Mouse (Mus musculus) hematopoietic stem cell, adult 5-6 weeks (primary cell): ENCODE results near the gene Zbed4. TPM values are rescaled to one million over a fixed set of nuclear protein-coding genes. Genes with fewer than 3 reads are reported as not detected.
"Not testable (repeated sequence)": the region's sequence is repeated elsewhere in the genome, so short reads cannot be mapped to it uniquely, and the experiment has no call there.

Experiments used
- ATAC-seq, 2 experiments: fragments of 125-278 bp in 1 of 2; replicated peaks in 1 of 2; 2 replicates each; pipeline ENCODE4 v1.8.0; 2016 to 2017; ENCODE audit warnings: inconsistent platforms in 2 of 2, mild to moderate bottlenecking in 2 of 2, moderate number of reproducible peaks in 2 of 2, low read depth in 1 of 2, moderate TSS enrichment in 1 of 2; ENCODE audit not compliant: low FRiP score in 2 of 2, poor library complexity in 2 of 2, severe bottlenecking in 2 of 2, insufficient read depth in 1 of 2, low TSS enrichment in 1 of 2
- total RNA-seq: library from RNA; stranded (forward); fragments of 172-1452, 232-1000 nt; gene quantifications from 2 replicates; pipeline ENCODE4 v1.2.3, GENCODE M21; 2017

Gene Zbed4
- total RNA-seq, 1 experiment from 2014 or later: 35.7 TPM

DNA sequence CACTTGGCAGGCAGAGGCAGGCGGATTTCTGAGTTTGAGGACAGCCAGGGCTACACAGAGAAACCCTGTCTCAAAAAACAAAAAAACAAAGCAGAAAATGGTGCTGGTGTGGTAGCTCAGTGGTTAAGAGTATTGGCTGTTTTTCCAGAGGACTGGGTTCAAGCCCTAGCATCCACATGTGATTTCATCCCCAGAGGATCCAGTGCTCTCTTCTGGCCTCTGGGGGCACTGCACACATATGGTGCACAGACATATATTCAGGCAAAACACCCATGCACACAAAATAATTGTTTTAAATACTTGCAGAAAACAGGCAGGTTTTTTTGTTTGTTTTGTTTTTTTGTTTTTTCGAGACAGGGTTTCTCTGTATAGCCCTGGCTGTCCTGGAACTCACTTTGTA is 14.7 kb downstream of the Zbed4 start:
- not testable (repeated sequence) for ATAC-seq

DNA sequence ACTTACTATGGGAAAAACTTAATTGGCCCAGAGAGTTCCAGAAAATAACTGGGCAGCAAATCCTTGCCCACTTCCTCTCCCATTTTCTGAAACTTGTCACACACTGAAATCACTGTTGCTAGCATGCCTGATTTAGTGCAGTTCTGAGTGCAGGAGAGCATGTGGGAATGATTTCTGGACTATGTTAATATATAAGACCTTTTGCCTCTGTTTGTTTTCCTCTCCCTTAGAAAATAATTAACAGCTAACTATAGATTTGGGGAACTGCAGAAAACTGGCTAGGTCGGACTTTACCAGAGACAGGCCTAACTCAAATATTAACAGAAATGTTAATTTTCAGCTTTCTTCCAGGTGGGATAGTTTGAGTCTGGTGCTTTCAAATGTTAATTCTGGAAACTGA is 17.1 kb downstream of the Zbed4 start:
- no peak for ATAC-seq

DNA sequence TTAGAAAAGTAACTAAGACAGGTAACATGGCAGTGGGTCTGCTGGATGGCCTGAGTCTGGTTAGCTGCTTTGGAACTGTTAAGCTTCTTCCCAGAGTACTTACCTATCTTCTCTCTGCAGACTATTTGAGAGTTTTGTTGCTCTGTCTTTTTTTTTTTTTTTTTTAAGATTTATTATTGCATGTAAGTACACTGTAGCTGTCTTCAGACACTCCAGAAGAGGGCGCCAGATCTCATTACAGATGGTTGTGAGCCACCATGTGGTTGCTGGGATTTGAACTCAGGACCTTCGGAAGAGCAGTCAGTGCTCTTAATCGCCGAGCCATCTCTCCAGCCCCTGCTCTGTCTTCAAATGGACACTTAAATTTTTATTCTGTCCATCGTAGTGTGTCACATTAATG is 23.2 kb downstream of the Zbed4 start:
- not testable (repeated sequence) for ATAC-seq

DNA sequence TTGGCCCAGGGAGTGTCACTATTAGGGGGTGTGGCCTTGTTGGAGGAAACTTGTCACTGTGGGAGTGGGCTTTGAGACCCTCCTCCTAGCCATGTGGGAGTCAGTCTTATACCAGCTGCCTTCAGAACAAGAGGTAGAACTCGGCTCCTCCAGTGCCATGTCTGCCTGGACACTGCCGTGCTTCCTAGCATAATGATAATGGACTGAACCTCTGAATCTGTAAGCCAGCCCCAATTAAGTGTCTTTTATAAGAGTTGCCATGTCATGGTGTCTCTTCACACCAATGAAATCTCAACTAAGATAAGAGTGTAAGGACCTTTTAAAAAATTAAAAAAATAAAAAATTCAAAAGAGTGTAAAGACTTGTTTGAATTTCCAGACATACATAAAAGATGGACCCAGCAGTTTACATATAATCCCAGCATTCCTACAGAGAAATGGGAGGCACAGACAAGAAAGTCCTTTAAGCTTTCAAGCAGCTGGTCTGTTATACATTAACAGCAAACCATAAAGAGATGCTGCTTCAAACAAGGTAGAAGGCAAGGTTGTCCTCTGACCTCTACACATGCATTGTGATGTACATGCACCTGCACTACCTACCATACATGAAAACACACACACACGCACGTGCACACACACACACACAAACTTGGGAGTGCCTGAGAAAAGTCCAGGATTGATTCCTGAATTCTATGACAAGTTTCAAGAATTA is 40.8 kb downstream of the Zbed4 start:
- ATAC-seq: no peak

DNA sequence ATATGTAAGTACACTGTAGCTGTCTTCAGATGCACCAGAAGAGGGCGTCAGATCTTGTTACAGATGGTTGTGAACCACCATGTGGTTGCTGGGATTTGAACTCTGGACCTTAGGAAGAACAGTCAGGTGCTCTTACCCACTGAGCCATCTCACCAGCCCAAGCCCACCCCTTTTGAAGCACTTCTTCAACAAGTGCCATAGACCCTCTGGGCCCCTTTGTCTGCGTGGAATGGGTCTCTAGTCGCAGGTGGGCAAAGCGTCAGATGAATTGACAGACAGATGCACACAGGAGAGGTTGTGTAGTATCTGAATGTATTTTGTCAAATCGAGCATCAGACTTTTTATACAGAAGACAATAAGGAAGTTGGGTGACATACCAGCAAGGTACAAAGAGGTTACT is 43.3 kb downstream of the Zbed4 start:
- not testable (repeated sequence) for ATAC-seq

DNA sequence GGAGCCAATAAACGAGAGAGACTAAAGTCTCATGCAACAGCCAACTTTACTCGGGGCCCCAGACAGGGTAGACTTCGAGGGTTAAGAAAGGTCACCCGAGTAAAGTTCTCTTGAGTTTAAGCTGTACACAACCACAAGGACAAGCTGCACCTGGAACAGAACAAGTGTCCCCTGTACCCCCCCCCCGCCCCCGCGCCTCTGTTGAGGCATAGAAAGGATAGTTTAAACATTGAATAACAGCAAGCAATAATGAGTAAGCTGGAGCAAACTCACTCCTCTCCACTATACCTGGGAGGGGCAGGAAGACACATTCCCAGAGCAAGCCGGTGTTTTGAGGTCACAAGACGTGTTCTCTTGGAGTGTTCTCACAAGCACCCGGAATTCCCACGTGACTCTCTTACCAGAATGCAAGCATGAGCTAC is 48.5 kb downstream of the Zbed4 start:
- ATAC-seq: no peak

DNA sequence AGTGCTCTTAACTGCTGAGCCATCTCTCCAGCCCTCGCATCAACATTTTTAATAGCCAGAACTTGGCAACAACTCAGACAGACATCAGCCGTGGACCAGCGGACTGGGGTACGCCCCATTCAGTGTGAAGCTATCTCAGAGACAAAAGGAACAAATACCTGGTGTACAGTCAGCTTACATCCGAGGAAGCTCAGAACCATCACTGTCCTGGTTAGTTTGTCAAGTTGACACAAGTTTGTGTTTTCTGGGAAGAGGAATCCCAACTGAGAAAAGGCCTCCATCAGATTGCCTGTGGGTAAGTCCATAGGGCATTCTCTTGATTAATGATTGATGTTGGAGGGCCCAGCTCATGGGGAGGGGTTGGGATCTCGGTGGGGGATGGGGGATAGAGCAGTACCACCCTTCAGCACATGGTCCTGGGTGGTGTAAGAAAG is 49.5 kb downstream of the Zbed4 start:
- no peak for ATAC-seq

DNA sequence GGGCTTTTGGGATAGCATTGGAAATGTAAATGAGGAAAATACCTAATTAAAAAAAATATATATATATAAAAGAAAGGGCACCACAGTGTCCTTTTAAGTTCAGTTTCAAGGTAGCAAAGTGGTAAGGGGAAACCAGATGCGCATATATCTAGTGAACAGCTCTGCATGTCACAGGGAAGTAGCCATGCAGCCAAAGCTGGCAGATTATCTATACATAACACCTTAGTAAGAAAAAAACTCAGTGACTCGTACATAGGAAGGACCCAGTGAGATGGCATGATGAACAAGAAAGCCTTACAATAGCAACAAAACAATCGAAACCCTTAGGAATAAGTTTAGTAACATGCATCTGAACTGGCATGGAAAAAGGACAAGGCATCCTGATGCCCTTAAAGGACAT is 50.4 kb downstream of the Zbed4 start:
- ATAC-seq: no peak

DNA sequence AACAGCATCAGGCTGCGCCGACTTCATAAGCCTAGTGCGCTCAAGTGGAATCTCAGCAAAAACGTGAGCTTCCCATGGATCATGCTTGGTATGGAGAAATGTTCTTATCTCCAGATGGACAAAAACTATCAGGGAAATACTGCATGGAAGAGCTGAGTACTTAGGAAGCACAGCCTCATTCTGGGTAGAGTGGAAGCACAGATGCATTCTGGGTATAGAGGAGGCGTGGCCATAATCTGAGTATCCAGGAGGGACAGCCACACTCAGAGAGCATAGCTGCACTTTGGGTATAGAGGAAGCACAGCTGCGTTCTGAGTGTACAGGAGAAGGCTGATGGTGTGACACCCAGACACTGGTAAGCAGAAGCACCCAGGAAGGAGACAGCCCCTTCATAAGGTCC is 50.9 kb downstream of the Zbed4 start:
- no peak for ATAC-seq

DNA sequence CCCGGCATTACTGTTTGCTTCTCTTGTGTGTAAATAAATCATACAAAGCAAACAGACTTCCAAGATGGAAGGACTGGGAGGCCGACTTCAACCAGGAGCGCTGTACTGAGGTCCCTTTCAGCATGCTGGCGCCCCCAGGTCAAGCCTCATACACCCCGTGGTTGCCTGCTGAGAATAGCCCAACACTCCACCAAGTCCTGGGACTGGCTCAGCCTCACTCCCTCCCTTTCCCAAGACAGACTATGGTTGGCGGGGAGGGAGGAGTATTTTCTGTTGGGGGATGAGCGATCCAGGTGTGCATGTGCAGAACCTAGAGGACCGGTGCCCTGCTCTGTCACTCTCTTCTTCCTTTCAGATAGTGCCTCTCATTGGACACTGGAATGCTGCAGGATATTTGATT is 56.7 kb downstream of the Zbed4 start:
- ATAC-seq: no peak

DNA sequence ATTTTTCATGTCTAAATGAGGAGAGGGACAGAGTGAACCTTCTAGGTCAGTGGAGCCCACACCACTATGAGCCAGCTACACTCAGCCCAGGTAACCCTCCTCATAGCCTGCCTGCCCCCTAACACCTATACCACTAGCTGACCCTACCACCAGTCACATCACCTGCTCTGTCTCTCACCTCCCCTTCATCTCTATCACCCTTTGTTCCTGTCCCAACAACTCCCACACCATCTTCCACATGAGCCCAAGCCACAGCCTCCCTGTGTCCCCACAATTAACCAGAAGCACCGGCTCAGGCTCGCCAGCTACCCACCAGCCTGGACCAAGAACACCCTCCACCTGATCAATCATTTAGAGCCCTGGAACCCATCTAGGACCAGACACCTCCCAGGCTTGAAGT is 58.9 kb downstream of the Zbed4 start:
- no peak for ATAC-seq

DNA sequence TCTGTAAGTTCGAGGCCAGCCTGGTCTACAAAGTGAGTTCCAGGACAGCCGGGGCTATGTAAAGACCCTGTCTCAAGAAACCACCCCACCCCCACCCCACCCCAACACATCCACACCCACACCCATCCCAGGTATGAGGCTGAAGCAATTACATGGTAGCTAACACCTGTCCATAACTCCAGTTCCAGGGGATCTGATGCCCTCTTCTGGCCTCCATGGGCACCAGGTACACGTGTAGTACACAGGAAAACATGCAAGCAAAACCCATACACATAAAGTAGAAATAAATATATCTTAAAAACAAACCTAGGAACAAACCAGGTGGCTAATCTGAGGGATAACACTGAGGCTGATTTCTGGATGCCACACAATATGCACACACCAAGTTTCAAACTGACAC is 61.8 kb downstream of the Zbed4 start:
- ATAC-seq: no peak

DNA sequence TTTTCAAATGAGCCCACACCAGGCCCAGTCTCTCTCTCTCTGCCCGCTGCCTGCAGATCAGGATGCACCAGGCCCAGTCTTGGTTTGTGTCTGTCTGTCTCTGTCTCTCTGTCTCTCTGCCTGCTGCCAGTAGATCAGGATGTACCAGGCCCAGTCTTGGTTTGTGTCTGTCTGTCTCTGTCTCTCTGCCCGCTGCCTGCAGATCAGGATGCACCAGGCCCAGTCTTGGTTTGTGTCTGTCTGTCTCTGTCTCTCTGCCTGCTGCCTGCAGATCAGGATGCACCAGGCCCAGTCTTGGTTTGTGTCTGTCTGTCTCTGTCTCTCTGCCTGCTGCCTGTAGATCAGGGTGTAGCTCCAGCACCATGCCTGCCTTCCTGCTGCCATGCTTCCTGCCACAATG is 62.4 kb downstream of the Zbed4 start:
- not testable (repeated sequence) for ATAC-seq

DNA sequence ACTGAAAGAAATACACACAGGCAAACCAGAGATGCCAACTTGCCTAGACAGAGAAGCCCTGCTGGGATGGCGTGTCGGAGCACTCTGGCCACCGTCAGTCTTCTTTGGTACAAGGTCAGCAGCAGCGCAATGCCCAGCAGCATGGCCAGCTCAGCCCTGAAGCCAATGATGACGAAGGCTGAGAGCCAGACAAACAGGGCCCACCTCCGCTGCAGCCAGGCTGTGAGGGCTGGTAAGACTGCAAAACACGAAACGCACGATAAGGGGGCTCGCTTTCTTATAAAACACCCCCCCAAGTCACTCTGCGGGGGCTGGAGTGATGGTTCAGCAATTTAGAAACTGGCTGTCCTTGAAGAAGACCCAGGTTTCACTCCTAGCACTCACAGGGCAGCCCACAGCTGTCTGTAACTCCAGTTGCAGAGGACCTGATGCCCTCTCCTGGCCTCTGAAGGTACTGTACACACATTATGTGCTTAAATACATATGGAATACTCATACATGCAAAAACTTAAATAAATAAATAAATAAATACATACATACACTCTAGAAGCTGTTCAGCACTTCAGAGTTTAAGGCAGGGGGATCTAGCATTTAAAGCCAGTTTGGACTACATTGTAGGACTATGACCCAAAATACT is 63.1 kb downstream of the Zbed4 start:
- ATAC-seq: no peak

DNA sequence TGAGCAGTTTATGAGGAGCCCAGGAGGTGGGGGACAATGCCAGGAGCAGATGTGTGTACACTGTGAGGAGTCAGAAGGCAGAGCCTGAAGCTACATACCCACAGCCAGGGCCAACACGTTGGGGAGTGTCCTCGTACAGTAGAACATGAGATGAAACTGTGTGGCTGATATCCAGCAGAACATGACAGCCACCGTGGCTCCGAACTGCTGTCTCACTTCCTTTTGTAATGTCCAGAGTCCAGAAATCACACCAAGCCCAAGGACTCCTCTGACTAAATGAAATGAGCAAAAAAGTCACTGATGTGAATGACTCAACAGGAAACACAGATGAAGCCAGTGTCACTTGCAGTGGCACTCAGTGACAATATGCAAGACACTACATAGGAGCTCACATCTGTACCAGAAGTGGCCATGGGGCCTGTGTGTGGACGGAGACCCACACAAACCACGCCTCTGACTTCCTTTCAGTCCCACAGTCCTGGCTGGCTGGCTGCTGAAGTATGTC is 63.8 kb downstream of the Zbed4 start:
- ATAC-seq: no peak

DNA sequence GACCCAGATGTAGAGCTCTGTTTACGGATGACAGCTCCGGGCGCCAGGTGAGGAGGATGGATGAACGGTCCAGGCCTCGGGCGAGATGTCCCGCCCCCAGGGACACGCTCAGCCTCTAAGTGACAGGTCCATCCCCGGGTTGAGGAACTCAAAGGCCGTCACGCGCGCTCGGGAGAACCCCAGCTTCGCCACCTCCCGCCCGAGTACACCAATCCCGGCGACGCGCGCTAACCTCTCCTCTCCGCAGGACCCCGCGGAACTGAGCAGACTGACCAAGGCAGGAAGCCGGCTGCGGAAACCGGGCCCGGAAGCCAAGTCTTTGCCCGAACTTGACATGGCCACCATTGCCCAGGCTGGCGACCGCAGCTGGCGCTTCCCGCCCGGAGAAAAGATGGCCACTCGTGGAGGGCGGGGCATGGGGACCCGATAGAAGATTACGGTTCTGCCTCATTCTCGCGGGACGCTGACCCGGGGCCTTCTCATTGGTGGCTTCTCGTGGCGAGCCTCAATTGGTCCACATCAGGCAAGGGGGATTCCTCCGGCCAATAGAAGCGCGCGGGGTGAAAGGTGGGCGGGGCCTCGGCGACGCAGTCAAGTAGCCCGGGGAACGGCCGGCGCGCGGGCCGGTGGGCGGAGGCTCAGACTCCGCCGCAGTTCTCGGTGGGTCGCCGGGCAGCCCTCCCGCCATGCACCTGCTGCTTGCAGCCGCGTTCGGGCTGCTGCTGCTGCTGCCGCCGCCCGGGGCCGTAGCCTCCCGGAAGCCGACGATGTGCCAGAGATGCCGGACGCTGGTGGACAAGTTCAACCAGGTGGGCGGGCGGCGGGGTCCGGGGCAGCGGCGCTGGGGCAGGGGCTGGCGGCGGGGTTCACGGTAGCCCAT is 67.8 kb downstream of the Zbed4 start, which contains the start of the genes Alg12 and Creld2:
Gene Alg12, minus strand, starts transcription at position 293 of the 880 bp plus-strand sequence.
Gene Creld2, plus strand, starts transcription at position 621 of the 880 bp plus-strand sequence.
- ATAC-seq: peak; percentile 96 to 97

DNA sequence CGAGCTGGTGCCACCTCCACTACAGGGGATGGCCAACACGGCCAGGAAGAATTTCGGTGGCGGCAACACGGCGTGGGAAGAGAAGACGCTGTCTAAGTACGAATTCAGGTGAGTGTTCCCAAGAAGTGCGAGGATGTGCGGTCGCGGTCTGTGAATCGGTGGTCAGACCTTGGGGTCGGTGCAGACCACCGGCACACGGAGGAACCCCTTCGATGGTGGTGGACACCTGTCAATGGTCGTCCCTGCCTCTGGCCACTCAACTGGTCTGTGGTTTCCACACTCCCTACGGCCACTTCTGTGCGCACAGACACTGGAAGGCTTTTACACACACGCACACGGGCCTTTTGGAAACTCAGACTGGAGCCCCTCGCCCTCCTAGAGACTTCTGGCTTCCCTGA is 68.4 kb downstream of the Zbed4 start:
- ATAC-seq: no peak

DNA sequence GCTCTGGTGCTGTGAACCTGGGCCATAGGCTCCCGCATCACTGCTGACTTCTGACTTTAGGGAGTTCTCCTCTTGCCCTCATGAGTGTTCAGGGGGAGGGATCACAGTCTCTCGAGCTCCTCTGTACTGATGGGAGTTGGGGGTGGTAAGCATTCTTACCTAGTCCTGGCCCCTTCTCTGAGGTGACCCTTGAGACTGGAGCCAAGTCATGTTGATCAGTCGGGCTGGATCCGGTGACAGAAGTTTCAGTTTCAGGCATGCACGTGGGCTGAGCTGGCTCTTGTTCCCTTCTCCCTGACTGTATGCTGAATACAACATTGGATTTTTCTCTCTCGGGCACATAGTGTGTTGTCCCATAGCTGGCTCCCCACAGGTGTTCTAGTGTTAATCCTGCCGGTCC is 69.9 kb downstream of the Zbed4 start:
- ATAC-seq: no peak
